Mouse (Mus musculus): ENCODE measurements around the gene Fam162a. TPM values are rescaled to one million over a fixed set of nuclear protein-coding genes. Genes with fewer than 3 reads are reported as not detected.
A peak's percentile ranks its signal among the peaks of the same experiment; 100 is the strongest.
"Not testable (repeated sequence)": the region's sequence is repeated elsewhere in the genome, so short reads cannot be mapped to it uniquely, and the experiment has no call there.

Fam162a gene
- polyA plus RNA-seq (2015; fragmentation: Nextera tagmentation; extraction: Ambion mirVana): 317 and 325 TPM in 2 replicates

DNA sequence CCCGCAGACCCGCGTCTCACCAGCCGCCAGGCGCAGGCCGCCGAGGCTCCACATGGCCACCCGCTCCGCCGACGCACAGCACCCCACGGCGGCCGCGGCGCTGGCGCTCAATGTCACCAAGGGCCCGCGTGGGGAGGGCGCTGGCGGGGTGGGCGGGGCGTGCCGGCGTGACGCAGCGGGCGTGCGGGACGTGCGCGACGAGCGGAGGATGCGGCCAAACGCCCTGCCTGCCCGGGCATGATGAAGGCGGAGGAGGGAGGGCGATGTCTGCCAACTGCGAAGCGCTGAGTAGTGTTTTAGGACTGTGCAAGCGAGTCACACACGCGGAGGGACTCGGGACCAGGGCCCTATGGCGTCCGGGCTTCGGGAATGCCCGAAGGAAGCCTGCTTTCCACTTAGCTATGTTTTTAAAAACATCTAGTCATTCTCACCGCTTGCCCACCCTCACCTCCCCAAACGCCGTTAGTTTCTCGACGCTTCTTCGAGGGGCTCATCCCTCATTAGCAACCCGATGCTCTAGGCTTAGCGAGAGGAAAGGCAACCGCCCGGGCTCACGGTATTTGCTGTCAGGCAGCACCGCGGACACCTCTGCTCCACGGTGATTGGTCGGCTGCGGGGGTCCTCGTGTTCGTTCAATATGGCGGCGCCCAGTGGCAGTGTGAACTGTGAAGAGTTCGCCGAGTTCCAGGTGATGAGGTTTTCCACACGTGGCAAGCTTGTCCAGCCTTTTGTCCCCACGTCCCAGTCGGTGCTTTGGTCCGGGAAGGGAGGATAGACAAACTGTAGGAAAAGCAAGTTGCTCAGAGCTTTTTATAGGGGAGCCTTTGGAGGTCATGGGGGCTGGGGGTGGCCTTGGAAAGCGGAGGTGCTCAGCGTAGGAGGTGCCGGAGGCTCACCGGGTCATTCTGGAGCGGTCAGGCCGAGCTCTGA lies at the start of gene Fam162a, which contains the start of gene Ccdc58:
Gene Fam162a, minus strand, starts transcription at position 145 of the 930 bp plus-strand sequence.
Gene Ccdc58, plus strand, starts transcription at position 236 of the 930 bp plus-strand sequence.
- Histone ChIP-seq H3K27ac (ENCODE audit: low read length) (peak within 1 kb of the TSS; percentile 100), H3K9ac (replicated peaks; ENCODE audit: low read length) (peak within 1 kb of the TSS; percentile 93), H3K4me3 (ENCODE audit: low read length) (peak within 1 kb of the TSS; percentile 83), H3K9me3 (ENCODE audit: low read length) (no peaks in the 10 kb centered on the region), H3K4me2 (replicated peaks; ENCODE audit: low read depth, low read length) (peak within 1 kb of the TSS; percentile 53), H3K27me3 (ENCODE audit: insufficient read depth, low read length) (no peaks in the 10 kb centered on the region), H3K4me1 (ENCODE audit: insufficient read depth, low read length) (peaks cover 27% of the 10 kb centered on the region), H3K36me3 (ENCODE audit: insufficient read depth, low read length) (peaks cover 3% of the 10 kb centered on the region; the same call in 1 of the 2 replicates)
- under 1% methylated on average over 79 of the region's 81 CpGs for WGBS
- ATAC-seq (ENCODE audit: low FRiP score, low TSS enrichment): peak; percentile 96

DNA sequence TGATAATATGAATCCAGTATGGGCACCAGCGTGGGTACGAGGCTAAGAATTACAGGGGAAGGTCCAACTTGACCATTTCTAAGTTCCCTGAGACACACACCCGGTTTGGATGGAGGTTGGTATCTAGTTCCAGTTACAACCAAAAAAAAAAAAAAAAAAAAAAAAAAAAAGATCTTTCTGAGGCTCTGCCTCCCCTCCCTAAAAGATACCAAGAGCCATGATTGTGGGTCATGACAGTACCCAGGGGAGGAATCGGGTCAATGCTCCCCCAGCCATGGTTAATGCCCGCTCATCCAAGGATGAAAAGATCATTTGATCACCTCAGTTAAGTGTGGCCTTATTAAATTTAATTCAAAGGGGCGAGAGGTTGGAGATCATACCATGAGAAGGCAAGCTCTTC lies 44.4 kb upstream of the Fam162a start:
- H3K36me3 ChIP-seq (ENCODE audit: insufficient read depth, low read length); H3K4me1 ChIP-seq (ENCODE audit: insufficient read depth, low read length); H3K9me3 ChIP-seq (ENCODE audit: low read length); H3K9ac ChIP-seq (replicated peaks; ENCODE audit: low read length); H3K27me3 ChIP-seq (ENCODE audit: insufficient read depth, low read length); ATAC-seq (ENCODE audit: low FRiP score, low TSS enrichment); H3K4me3 ChIP-seq (ENCODE audit: low read length); H3K27ac ChIP-seq (ENCODE audit: low read length); H3K4me2 ChIP-seq (replicated peaks; ENCODE audit: low read depth, low read length): not testable (repeated sequence)
- WGBS: 91% methylated on average over 6 of the region's 6 CpGs

DNA sequence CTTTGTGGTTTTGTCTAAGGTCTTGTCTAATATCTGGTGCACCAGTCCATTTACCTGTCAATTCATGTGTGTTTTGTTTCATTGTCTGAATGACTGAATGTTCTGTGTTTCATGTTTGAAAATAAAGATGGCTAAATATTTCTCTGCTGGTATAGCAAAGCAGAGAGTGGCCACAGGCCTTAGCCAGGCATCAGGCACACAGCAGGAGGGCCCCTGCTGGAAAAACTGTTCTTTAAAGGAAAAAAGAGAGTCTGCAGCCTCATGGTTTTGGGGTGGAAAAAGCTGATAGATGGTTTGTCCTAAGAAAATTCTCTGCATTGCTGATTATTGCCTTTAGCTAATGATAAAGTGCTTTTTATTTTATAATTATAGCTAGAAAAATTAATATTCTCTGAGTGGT lies 40.1 kb upstream of the Fam162a start:
- H3K9ac ChIP-seq (replicated peaks; ENCODE audit: low read length); H3K9me3 ChIP-seq (ENCODE audit: low read length); H3K36me3 ChIP-seq (ENCODE audit: insufficient read depth, low read length); ATAC-seq (ENCODE audit: low FRiP score, low TSS enrichment); H3K4me1 ChIP-seq (ENCODE audit: insufficient read depth, low read length); H3K27ac ChIP-seq (ENCODE audit: low read length); H3K4me3 ChIP-seq (ENCODE audit: low read length); H3K27me3 ChIP-seq (ENCODE audit: insufficient read depth, low read length); H3K4me2 ChIP-seq (replicated peaks; ENCODE audit: low read depth, low read length): not testable (repeated sequence)

DNA sequence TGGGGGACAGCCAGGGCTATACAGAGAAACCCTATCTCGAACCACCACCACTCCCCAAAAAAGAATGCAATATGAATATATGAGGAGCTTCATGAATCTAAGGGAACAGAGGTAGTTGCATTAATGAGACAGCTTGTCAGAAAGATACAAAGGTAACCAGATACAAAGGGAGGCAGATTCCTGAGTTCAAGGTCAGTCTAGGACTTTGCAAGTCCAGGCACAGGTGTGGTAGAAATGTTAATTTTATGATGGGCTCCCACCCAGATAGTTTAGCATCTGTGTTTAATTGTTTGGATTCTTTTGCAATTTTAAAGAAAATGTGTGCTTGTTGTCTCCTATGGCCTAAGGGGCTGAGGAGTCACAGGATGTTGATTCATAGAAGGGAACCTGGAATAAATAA lies 30.8 kb upstream of the Fam162a start:
- Histone ChIP-seq H3K27me3 (ENCODE audit: insufficient read depth, low read length) (no peaks in the 10 kb centered on the region), H3K9ac (replicated peaks; ENCODE audit: low read length) (no peak overlapping the region), H3K4me3 (ENCODE audit: low read length) (no peak overlapping the region), H3K9me3 (ENCODE audit: low read length) (peaks cover 4% of the 10 kb centered on the region; the same call in 1 of the 2 replicates), H3K4me1 (ENCODE audit: insufficient read depth, low read length) (no peaks in the 10 kb centered on the region), H3K27ac (ENCODE audit: low read length) (no peak overlapping the region), H3K4me2 (replicated peaks; ENCODE audit: low read depth, low read length) (no peak overlapping the region), H3K36me3 (ENCODE audit: insufficient read depth, low read length) (no peaks in the 10 kb centered on the region)
- 86% methylated on average over 1 of the region's 1 CpGs for WGBS
- no peak for ATAC-seq (ENCODE audit: low FRiP score, low TSS enrichment)

DNA sequence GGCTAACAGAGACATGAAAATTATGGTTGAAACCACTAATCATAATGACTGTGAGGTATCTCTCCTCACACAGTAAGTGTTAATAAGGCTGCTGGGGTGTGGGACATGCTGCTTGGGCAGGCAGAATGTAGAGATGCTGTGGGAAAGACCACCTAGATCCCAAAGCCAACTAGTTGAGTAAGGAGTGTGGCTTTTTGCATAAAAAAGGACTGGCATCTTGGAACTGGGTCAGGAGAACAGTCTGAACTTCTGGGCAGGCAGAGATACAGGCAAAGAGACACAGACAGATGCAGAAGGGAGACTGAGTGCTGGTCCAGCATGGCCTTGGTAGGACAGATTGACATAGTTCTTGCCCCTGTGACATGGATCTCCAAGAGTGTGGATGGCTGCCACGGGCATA lies 30.1 kb upstream of the Fam162a start:
- no peaks in the 10 kb centered on the region for H3K27me3 ChIP-seq (ENCODE audit: insufficient read depth, low read length)
- H3K9me3 ChIP-seq (ENCODE audit: low read length): peaks cover 4% of the 10 kb centered on the region; the same call in 1 of the 2 replicates
- H3K36me3 ChIP-seq (ENCODE audit: insufficient read depth, low read length): no peaks in the 10 kb centered on the region
- H3K9ac ChIP-seq (replicated peaks; ENCODE audit: low read length): no peak overlapping the region
- no peak overlapping the region for H3K4me2 ChIP-seq (replicated peaks; ENCODE audit: low read depth, low read length)
- H3K4me3 ChIP-seq (ENCODE audit: low read length): no peak overlapping the region
- 95% methylated on average over 1 of the region's 1 CpGs for WGBS
- no peak for ATAC-seq (ENCODE audit: low FRiP score, low TSS enrichment)
- H3K4me1 ChIP-seq (ENCODE audit: insufficient read depth, low read length): no peaks in the 10 kb centered on the region
- no peak overlapping the region for H3K27ac ChIP-seq (ENCODE audit: low read length)

DNA sequence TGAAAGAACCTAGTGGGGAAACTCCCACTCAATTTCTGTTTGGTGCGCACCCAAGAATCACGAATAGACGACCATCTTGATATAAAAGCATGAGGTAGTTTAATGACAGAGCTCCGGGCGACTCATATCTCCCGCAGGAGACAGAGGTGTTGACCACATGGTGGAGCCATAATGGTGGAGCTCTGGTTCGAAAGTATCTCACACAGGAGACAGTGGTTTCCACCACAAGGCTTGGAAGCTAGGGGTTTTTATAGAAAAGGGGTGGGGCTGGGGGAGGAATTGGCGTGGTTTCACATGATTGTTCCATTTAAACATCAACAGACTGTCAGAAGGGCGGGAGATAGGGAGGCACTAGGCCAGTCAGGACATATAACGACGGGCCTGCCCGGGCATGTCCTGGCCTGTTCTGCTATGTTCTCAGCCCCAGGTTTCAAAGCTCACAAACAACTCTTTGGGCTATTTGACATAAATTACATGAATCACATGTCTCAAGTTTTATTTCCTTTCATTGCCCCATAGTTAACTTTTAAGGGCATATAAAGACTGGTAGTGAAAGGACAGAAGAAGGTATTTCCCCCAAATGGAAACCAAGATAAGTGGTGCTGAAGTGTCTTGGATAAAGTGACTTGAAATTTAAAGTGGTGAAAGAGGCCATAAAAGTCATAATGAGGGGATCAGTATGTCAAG lies 26.6 kb upstream of the Fam162a start:
- 91% methylated on average over 11 of the region's 12 CpGs for WGBS

DNA sequence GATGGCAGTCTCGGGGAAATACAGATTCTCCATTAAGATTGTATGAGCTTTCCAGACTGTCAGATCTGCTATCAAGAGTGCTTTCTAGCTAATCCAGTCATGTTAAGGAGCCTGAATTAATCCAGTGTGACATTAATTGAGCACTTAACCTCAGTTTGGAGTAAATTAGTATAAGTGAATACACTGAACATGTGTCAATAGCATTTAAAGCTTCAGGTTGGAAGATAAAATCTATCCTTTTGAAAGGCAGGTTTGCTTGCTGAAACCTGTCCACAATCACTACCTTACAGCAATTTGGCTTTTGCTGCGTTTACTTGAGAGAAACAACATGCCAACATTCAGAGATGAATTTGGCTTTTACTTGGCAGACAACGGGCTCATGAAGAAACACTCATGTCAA lies 22.7 kb upstream of the Fam162a start:
- H3K9ac ChIP-seq (replicated peaks; ENCODE audit: low read length): no peak overlapping the region
- peaks cover 7% of the 10 kb centered on the region; the same call in 1 of the 2 replicates for H3K36me3 ChIP-seq (ENCODE audit: insufficient read depth, low read length)
- H3K4me2 ChIP-seq (replicated peaks; ENCODE audit: low read depth, low read length): no peak overlapping the region
- no peak overlapping the region for H3K27ac ChIP-seq (ENCODE audit: low read length)
- H3K4me3 ChIP-seq (ENCODE audit: low read length): no peak overlapping the region
- no peaks in the 10 kb centered on the region for H3K9me3 ChIP-seq (ENCODE audit: low read length)
- ATAC-seq (ENCODE audit: low FRiP score, low TSS enrichment): no peak
- 87% methylated on average over 3 of the region's 3 CpGs for WGBS
- H3K4me1 ChIP-seq (ENCODE audit: insufficient read depth, low read length): no peaks in the 10 kb centered on the region
- no peaks in the 10 kb centered on the region for H3K27me3 ChIP-seq (ENCODE audit: insufficient read depth, low read length)

More for the DNA sequence above, 26.6 kb upstream of the Fam162a start:
- not testable (repeated sequence) for H3K27me3 ChIP-seq (ENCODE audit: insufficient read depth, low read length); ATAC-seq (ENCODE audit: low FRiP score, low TSS enrichment); H3K4me1 ChIP-seq (ENCODE audit: insufficient read depth, low read length); H3K27ac ChIP-seq (ENCODE audit: low read length); H3K4me2 ChIP-seq (replicated peaks; ENCODE audit: low read depth, low read length); H3K9ac ChIP-seq (replicated peaks; ENCODE audit: low read length); H3K9me3 ChIP-seq (ENCODE audit: low read length); H3K4me3 ChIP-seq (ENCODE audit: low read length); H3K36me3 ChIP-seq (ENCODE audit: insufficient read depth, low read length)

DNA sequence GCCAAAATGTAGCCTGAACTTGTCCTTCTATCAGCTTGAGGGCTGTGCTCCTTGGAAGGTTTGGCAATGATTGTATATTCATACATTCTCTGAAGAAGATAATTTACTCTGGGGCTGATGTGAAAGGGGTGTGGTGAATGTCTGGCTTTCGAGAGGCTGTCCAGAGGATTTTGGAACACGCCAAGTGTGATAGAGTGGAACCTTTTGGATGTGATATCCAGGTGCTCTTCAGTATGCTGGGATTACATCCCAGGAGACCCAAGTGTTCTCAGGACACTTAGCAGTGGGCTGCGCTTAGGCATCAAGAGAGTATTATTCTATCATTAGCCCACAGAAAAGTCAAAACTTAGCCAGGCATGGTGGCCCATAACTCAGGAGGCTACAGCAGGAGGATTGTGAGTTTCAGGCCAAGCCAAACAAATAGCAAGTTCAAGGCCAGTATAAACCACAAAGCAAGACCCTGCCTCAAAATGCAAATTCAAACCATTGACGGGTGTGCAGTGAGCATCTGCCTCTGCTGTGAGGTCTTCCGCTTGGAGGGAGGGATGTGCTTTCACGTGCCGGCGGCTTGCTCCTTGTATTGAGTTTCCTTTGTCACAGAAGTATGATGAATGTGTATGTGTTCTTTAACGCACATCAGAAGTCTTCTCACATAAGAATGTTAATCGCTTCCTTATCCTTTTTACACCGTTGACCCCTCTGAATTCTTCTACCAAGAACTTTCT lies 19.6 kb upstream of the Fam162a start:
- WGBS: 91% methylated on average over 11 of the region's 11 CpGs
- H3K27me3 ChIP-seq (ENCODE audit: insufficient read depth, low read length): no peaks in the 10 kb centered on the region
- ATAC-seq (ENCODE audit: low FRiP score, low TSS enrichment): no peak
- H3K9ac ChIP-seq (replicated peaks; ENCODE audit: low read length): no peak overlapping the region
- H3K4me1 ChIP-seq (ENCODE audit: insufficient read depth, low read length): no peaks in the 10 kb centered on the region
- no peak overlapping the region for H3K4me3 ChIP-seq (ENCODE audit: low read length)
- H3K9me3 ChIP-seq (ENCODE audit: low read length): no peaks in the 10 kb centered on the region
- no peak overlapping the region for H3K27ac ChIP-seq (ENCODE audit: low read length)
- H3K4me2 ChIP-seq (replicated peaks; ENCODE audit: low read depth, low read length): no peak overlapping the region
- peaks cover 25% of the 10 kb centered on the region for H3K36me3 ChIP-seq (ENCODE audit: insufficient read depth, low read length)

DNA sequence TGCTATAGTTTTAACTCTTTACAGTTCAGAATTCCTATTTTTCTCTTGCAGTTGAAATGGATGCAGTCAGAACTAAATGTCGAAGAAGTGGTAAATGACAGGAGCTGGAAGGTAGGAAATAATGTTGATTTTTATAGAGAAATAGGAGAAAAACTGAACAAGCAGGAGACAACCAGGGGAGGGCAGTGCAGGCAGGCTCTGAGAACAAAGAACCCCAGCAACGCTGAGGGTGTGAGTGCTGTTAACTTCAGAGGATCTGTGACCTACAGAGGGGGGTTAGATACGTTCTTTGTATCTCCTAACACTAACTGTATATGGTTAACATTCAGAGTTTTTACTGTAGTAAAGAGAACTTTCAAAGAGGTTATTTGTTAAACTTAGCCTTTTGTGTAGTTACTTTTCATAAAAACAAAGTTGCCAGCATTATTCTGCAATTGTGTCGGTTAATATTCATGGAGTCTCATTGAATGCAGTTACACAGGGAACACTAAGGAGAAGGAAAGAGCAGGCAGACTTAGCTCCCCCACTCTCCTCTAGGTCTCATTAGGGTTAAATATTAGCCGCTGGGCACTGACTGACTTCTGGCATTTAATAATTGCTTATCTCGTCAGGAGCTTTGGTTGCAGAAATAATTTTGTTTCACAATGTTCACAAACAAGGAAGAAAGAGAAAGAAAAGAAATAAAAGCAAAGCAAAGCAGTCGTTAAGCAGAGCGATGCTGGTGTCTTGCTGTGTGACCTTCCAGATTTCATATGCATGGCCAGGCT lies 18.6 kb upstream of the Fam162a start:
- no peak for ATAC-seq (ENCODE audit: low FRiP score, low TSS enrichment)
- Histone ChIP-seq H3K9me3 (ENCODE audit: low read length) (no peaks in the 10 kb centered on the region), H3K4me3 (ENCODE audit: low read length) (no peak overlapping the region), H3K36me3 (ENCODE audit: insufficient read depth, low read length) (peaks cover 25% of the 10 kb centered on the region), H3K4me1 (ENCODE audit: insufficient read depth, low read length) (no peaks in the 10 kb centered on the region), H3K4me2 (replicated peaks; ENCODE audit: low read depth, low read length) (no peak overlapping the region), H3K27me3 (ENCODE audit: insufficient read depth, low read length) (no peaks in the 10 kb centered on the region), H3K27ac (ENCODE audit: low read length) (peak overlapping the region; percentile 28; the same call in 1 of the 2 replicates), H3K9ac (replicated peaks; ENCODE audit: low read length) (no peak overlapping the region)
- 70% methylated on average over 8 of the region's 8 CpGs for WGBS

All from kidney, embryonic 16.5 days (tissue).